Mouse (Mus musculus): ENCODE data around the gene Stim1. TPM values are rescaled to one million over a fixed set of nuclear protein-coding genes. Genes with fewer than 3 reads are reported as not detected.

Stim1 gene
- polyA plus RNA-seq, 1 experiment = 37.0 TPM

DNA sequence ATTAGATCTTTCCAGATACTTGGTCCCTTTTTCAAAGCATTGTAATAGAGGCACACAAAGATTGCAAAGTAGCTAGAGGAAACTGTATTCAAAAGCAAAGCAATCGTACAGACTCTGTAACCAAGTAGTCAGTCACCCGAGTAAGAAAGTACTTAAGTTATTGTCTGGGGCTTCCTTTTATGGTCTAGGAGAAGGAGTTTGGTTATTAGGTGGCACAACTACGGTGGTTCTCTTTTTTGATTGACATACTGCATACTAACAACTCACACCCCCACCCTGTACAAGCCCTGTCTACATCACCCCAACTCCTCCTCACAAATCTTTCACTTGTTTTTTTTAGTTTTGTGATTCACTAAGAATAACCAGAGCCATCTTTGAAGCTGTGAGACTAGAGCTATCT lies 79.7 kb downstream of the Stim1 start:
- TF ChIP-seq POLR2A (IDR thresholded peaks at IDR 0.05; ENCODE audit: insufficient read length, low read depth) (no peak), MAX (IDR thresholded peaks at IDR 0.05; ENCODE audit: low read depth) (no peak), SRF (IDR thresholded peaks at IDR 0.05; ENCODE audit: control insufficient read depth, insufficient read length, low read depth) (no peak), TCF12 (IDR thresholded peaks at IDR 0.05; ENCODE audit: insufficient read depth, poor library complexity, severe bottlenecking) (no peak), TCF3 (IDR thresholded peaks at IDR 0.05; ENCODE audit: insufficient read length, low read depth) (no peak), USF1 (IDR thresholded peaks at IDR 0.05; ENCODE audit: low read depth) (no peak)
- H3K4me3 ChIP-seq = no peak overlapping the region
- H3K27me3 ChIP-seq (ENCODE audit: control insufficient read depth, insufficient read depth, insufficient read length) = no peaks in the 10 kb centered on the region
- H3K79me2 ChIP-seq (ENCODE audit: control insufficient read depth, insufficient read depth) = no peaks in the 10 kb centered on the region
- no peak overlapping the region for H3ac ChIP-seq (ENCODE audit: control insufficient read depth, insufficient read length)
- H3K36me3 ChIP-seq (ENCODE audit: control insufficient read depth, insufficient read depth) = no peaks in the 10 kb centered on the region
- no peak overlapping the region for H3K4me2 ChIP-seq (ENCODE audit: low read depth)

DNA sequence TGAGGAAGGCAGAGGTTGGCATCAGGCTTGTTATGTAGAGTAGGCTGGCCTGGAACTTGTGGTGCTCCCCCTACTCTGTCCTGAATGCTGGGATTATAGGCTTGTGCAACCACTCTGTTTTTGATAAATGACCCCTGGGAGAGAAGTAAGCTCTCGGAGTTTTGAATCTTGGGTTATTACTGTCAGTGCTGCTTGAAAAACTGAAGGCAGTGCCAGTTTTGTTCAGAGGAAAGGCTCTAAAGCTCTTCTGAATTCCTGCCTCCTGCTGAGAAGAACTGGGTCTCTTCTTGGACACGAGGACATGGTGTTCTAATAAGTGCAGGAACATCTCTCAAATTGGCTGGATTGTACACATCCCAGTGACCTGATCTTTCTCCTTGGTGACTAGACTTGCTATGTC lies 81.1 kb downstream of the Stim1 start:
- H3ac ChIP-seq (ENCODE audit: control insufficient read depth, insufficient read length) = no peak overlapping the region
- no peaks in the 10 kb centered on the region for H3K36me3 ChIP-seq (ENCODE audit: control insufficient read depth, insufficient read depth)
- TF ChIP-seq POLR2AphosphoS2 (IDR thresholded peaks at IDR 0.05; ENCODE audit: insufficient read length, low read depth) (no peak), MYOG (IDR thresholded peaks at IDR 0.05; ENCODE audit: control insufficient read depth in 1 of 3, insufficient read depth in 1 of 3, insufficient read length in 2 of 3, low read depth in 2 of 3) (no peak), SRF (IDR thresholded peaks at IDR 0.05; ENCODE audit: control insufficient read depth, insufficient read length, low read depth) (no peak), MAX (IDR thresholded peaks at IDR 0.05; ENCODE audit: low read depth) (no peak), REST (IDR thresholded peaks at IDR 0.05; ENCODE audit: insufficient read depth, insufficient read length) (no peak), TCF3 (IDR thresholded peaks at IDR 0.05; ENCODE audit: insufficient read length, low read depth) (no peak), TCF12 (IDR thresholded peaks at IDR 0.05; ENCODE audit: insufficient read depth, poor library complexity, severe bottlenecking) (no peak), POLR2A (IDR thresholded peaks at IDR 0.05; ENCODE audit: insufficient read length, low read depth) (no peak), E2F4 (IDR thresholded peaks at IDR 0.05; ENCODE audit: insufficient read depth) (no peak)
- no peak overlapping the region for H3K4me3 ChIP-seq
- no peaks in the 10 kb centered on the region for H3K79me2 ChIP-seq (ENCODE audit: control insufficient read depth, insufficient read depth)
- H3K27me3 ChIP-seq (ENCODE audit: control insufficient read depth, insufficient read depth, insufficient read length) = no peaks in the 10 kb centered on the region
- H3K4me2 ChIP-seq (ENCODE audit: low read depth) = no peak overlapping the region

DNA sequence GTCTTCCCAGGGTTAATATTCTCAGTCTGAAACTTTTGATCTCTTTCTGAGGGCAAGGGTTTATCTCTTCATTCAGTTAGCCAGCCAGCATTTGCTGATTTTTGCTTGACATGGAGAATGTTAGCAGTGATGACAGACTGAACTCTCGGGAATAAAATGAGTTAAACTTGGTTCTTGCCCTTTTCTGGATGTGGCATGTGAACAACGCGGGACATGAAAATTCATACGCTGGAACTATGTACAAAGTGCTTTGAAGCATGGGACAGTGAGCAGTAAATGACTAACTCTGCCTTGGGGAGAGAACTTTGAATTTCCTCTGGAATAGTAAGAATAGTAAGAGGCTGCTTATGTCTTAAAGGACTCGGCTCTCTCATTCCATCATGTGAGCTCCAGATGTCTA lies 81.6 kb downstream of the Stim1 start:
- H3ac ChIP-seq (ENCODE audit: control insufficient read depth, insufficient read length) = no peak overlapping the region
- H3K27me3 ChIP-seq (ENCODE audit: control insufficient read depth, insufficient read depth, insufficient read length) = no peaks in the 10 kb centered on the region
- no peak overlapping the region for H3K4me2 ChIP-seq (ENCODE audit: low read depth)
- H3K4me3 ChIP-seq = no peak overlapping the region
- no peaks in the 10 kb centered on the region for H3K79me2 ChIP-seq (ENCODE audit: control insufficient read depth, insufficient read depth)
- TF ChIP-seq MYOD1 (IDR thresholded peaks at IDR 0.05; ENCODE audit: control insufficient read depth in 1 of 3, insufficient read length in 2 of 3, low read depth in 2 of 3) = no peak
- no peak for TF ChIP-seq POLR2A (IDR thresholded peaks at IDR 0.05; ENCODE audit: insufficient read length, low read depth)
- TF ChIP-seq E2F4 (IDR thresholded peaks at IDR 0.05; ENCODE audit: insufficient read depth) = no peak
- no peak for TF ChIP-seq MYOG (IDR thresholded peaks at IDR 0.05; ENCODE audit: control insufficient read depth in 1 of 3, insufficient read depth in 1 of 3, insufficient read length in 2 of 3, low read depth in 2 of 3)
- TF ChIP-seq SRF (IDR thresholded peaks at IDR 0.05; ENCODE audit: control insufficient read depth, insufficient read length, low read depth) = no peak
- TF ChIP-seq POLR2AphosphoS2 (IDR thresholded peaks at IDR 0.05; ENCODE audit: insufficient read length, low read depth) = no peak
- TF ChIP-seq TCF12 (IDR thresholded peaks at IDR 0.05; ENCODE audit: insufficient read depth, poor library complexity, severe bottlenecking) = no peak
- TF ChIP-seq MAX (IDR thresholded peaks at IDR 0.05; ENCODE audit: low read depth) = no peak
- H3K36me3 ChIP-seq (ENCODE audit: control insufficient read depth, insufficient read depth) = no peaks in the 10 kb centered on the region

DNA sequence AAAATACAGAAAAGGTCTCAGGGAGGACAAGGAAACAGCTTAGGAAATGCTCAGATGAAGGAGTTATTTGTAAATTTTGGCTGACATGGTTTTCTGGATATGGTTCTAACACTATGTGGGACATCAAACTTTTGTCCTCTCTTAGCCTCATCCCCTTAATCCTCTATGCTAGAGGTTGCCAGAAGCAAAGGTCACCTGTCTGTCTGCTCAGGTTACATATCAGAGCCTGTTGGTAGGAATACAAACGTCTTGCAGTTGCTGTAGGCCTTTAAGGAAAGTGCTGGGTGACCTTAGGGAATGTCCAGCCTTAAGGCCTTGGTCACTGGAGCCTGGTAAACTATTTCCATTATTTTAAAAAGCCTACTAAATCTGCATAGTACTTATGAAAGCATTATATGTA lies 85.8 kb downstream of the Stim1 start:
- Histone ChIP-seq H3K79me2 (ENCODE audit: control insufficient read depth, insufficient read depth) (no peaks in the 10 kb centered on the region), H3K27me3 (ENCODE audit: control insufficient read depth, insufficient read depth, insufficient read length) (no peaks in the 10 kb centered on the region), H3ac (ENCODE audit: control insufficient read depth, insufficient read length) (no peak overlapping the region), H3K4me2 (ENCODE audit: low read depth) (no peak overlapping the region), H3K4me3 (no peak overlapping the region), H3K36me3 (ENCODE audit: control insufficient read depth, insufficient read depth) (no peaks in the 10 kb centered on the region)
- no peak for TF ChIP-seq SRF (IDR thresholded peaks at IDR 0.05; ENCODE audit: control insufficient read depth, insufficient read length, low read depth)
- no peak for TF ChIP-seq POLR2AphosphoS2 (IDR thresholded peaks at IDR 0.05; ENCODE audit: insufficient read length, low read depth)
- TF ChIP-seq MAX (IDR thresholded peaks at IDR 0.05; ENCODE audit: low read depth) = no peak
- no peak for TF ChIP-seq TCF12 (IDR thresholded peaks at IDR 0.05; ENCODE audit: insufficient read depth, poor library complexity, severe bottlenecking)
- TF ChIP-seq CEBPB (IDR thresholded peaks at IDR 0.05; ENCODE audit: insufficient read depth, poor library complexity, severe bottlenecking) = no peak

DNA sequence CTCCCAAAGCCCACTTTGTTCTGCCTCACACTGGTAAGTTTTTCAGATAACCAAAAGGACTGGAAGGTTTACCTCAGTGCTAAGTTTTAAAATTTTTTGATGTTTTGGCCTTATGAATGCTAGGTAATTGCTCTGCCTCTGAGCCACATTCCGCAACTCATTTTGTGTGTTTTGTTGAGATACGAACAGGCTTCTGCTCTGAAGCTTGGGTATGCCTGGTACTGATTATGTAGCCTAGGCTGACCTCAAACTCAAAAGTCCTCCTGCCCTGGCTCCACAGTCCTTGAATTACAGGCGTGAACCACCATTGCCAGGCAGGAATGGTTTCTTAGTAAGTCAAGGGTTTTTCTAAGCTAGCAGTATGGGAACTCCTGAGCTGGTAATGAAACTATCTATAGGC lies 90.5 kb downstream of the Stim1 start:
- Histone ChIP-seq H3K4me3 (no peak overlapping the region), H3K79me2 (ENCODE audit: control insufficient read depth, insufficient read depth) (no peaks in the 10 kb centered on the region), H3K36me3 (ENCODE audit: control insufficient read depth, insufficient read depth) (no peaks in the 10 kb centered on the region), H3ac (ENCODE audit: control insufficient read depth, insufficient read length) (no peak overlapping the region), H3K27me3 (ENCODE audit: control insufficient read depth, insufficient read depth, insufficient read length) (no peaks in the 10 kb centered on the region), H3K4me2 (ENCODE audit: low read depth) (no peak overlapping the region)
- TF ChIP-seq TCF12 (IDR thresholded peaks at IDR 0.05; ENCODE audit: insufficient read depth, poor library complexity, severe bottlenecking) (no peak), MAX (IDR thresholded peaks at IDR 0.05; ENCODE audit: low read depth) (no peak), SRF (IDR thresholded peaks at IDR 0.05; ENCODE audit: control insufficient read depth, insufficient read length, low read depth) (no peak), TCF3 (IDR thresholded peaks at IDR 0.05; ENCODE audit: insufficient read length, low read depth) (no peak), E2F4 (IDR thresholded peaks at IDR 0.05; ENCODE audit: insufficient read depth) (no peak), POLR2AphosphoS2 (IDR thresholded peaks at IDR 0.05; ENCODE audit: insufficient read length, low read depth) (no peak)

All from myocyte (in vitro differentiated cells).